Mouse (Mus musculus): ENCODE measurements around the gene Parp8. TPM values are rescaled to one million over a fixed set of nuclear protein-coding genes. Genes with fewer than 3 reads are reported as not detected.

Gene Parp8
- polyA plus RNA-seq, 1 experiment from 2014 or later = 22.0 TPM

DNA sequence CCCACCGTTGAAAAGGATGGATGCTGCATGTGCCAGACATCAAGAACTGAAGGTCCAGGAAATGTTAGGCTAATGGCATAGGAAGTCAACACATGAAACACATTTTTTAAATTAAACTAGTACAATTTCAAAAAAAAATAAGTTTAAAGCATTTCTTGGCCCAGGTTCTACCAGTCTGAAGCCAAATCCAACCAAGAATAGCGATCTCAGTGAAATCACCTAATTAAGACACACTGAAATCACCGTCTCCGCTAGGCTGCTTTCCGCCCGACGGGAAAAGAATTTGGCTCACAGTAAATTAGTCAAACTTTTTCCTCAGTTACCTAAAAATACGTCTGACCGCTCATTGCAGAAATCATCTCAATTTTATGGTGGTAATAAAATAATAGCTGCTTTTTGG lies 13.3 kb downstream of the Parp8 start:
- no peaks in the 10 kb centered on the region for H3K4me1 ChIP-seq (replicated peaks)
- WGBS = 92% methylated on average over 9 of the region's 9 CpGs
- H3K4me3 ChIP-seq (replicated peaks) = no peak overlapping the region
- H3K4me2 ChIP-seq (replicated peaks) = no peak overlapping the region
- no peaks in the 10 kb centered on the region for H3K27me3 ChIP-seq
- ATAC-seq = no peak
- peaks cover 7% of the 10 kb centered on the region for H3K36me3 ChIP-seq
- H3K9me3 ChIP-seq = no peaks in the 10 kb centered on the region
- no peak overlapping the region for H3K27ac ChIP-seq
- no peak overlapping the region for H3K9ac ChIP-seq (replicated peaks)

DNA sequence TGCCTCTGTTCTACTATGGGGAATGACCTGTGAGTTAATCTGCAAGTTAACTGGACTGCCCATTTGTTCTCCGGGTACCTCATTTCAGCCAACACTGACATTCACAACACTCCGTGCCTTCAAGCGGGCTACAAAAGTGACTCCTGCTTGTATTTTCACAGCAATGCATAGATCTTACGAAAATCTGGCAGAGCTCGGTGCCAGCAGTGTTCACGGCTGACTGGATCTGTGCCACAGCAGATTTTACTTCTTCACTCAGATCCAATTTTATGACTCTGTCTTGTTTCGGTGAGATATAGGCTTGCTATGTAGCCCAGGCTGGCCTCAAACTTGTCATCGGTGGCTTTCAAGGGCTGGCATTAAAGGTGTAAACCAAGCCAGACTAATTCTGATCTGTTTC lies 15.2 kb downstream of the Parp8 start:
- H3K4me1 ChIP-seq (replicated peaks) = no peaks in the 10 kb centered on the region; the same call in 1 of the 2 replicates
- no peak overlapping the region for H3K4me2 ChIP-seq (replicated peaks)
- peaks cover 7% of the 10 kb centered on the region for H3K36me3 ChIP-seq
- no peak overlapping the region for H3K4me3 ChIP-seq (replicated peaks)
- H3K27me3 ChIP-seq = no peaks in the 10 kb centered on the region
- no peaks in the 10 kb centered on the region for H3K9me3 ChIP-seq
- H3K9ac ChIP-seq (replicated peaks) = no peak overlapping the region
- 84% methylated on average over 8 of the region's 8 CpGs for WGBS
- H3K27ac ChIP-seq = no peak overlapping the region
- no peak for ATAC-seq

DNA sequence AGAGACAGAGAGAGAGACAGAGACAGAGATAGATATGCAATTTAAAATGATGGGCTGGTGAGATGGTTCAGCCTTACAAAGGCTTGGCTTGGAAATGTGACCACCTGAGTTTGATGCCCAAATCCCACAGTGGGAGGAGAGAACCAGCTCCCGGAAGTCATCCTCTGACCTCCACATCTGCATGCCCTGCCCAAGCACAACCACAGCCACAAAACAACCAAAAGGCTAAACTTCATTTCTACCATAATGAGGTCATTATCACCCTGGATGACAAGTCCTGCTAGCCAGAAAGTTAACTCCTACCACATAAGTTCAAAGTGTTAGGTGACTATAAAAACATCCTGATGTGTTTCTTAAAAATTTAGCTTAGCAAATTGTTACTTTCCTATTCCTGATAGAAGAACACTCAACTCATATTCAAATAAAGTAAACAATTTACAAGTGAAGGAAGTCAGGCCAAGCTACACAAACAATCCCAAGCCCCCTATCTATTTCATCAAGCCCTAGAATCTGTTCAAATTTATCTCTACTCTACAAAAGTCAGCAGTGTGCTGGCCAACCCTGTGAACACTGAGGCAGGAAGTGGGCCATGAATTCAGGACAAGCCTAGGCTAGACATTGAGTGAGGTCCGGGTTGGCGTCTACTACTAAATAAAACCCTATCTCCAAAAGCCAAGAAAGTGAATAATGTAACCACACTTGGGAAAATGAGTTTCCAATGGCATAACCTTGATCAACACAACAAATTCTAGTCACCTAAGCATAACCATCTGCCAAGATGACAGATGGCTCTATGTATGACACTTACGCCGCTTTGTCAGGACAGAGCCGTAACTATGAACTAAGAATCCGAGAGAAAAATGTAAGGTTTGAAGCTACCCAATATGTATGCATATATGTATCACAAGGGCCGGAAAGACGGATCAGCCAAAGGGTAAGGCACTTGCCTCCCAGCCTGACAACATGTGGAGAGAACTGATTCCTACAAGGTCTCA lies 17.0 kb downstream of the Parp8 start:
- no peaks in the 10 kb centered on the region; the same call in 1 of the 2 replicates for H3K4me1 ChIP-seq (replicated peaks)
- H3K27me3 ChIP-seq = no peaks in the 10 kb centered on the region
- no peak overlapping the region for H3K27ac ChIP-seq
- ATAC-seq = no peak
- no peaks in the 10 kb centered on the region for H3K9me3 ChIP-seq
- H3K4me3 ChIP-seq (replicated peaks) = no peak overlapping the region
- H3K36me3 ChIP-seq = peaks cover 4% of the 10 kb centered on the region
- H3K9ac ChIP-seq (replicated peaks) = no peak overlapping the region
- H3K4me2 ChIP-seq (replicated peaks) = no peak overlapping the region
- 96% methylated on average over 9 of the region's 9 CpGs for WGBS

DNA sequence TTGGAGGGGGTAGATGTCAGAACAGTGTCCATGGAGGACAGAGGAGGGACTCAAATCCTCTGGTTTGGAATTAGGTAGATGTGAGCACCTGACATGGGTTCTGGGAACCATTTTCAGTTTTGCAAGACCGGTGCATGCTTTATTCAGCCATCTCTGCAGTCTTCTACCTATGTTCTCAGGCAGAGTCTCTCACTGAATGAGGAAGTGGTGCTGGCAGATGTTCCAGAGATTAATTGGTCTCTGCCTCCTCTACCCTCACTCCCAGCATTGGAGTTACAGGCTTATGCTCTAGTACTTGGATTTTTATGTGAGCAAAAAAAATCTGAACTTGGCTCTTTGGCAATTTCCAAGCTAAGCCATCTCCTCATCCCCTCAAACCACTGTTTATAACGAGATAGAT lies 17.8 kb downstream of the Parp8 start:
- 93% methylated on average over 2 of the region's 2 CpGs for WGBS
- Histone ChIP-seq H3K4me1 (replicated peaks) (no peaks in the 10 kb centered on the region; the same call in 1 of the 2 replicates), H3K9me3 (no peaks in the 10 kb centered on the region), H3K4me3 (replicated peaks) (no peak overlapping the region), H3K27ac (no peak overlapping the region), H3K36me3 (peaks cover 2% of the 10 kb centered on the region), H3K9ac (replicated peaks) (no peak overlapping the region), H3K4me2 (replicated peaks) (no peak overlapping the region), H3K27me3 (no peaks in the 10 kb centered on the region)
- no peak for ATAC-seq

DNA sequence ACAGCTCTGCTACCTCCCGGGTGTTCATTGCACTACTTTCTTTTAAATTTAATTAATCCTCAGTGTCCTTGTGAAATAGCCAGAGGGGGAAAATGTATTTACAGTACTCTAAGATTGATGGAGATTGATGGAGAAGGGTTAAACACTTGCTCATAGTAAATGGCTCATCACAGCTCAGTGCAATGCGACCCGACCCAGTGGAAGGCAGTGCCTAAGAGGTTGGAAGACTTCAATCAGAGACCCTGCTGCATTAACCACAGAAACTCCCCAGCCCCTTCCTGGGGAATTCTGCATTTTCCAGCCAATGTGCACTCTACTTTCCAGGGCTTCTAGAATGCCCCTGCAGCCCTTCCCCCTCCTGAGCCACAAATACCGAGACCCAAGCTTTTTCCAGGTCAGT lies 18.7 kb downstream of the Parp8 start:
- H3K36me3 ChIP-seq = no peaks in the 10 kb centered on the region
- no peak overlapping the region for H3K27ac ChIP-seq

DNA sequence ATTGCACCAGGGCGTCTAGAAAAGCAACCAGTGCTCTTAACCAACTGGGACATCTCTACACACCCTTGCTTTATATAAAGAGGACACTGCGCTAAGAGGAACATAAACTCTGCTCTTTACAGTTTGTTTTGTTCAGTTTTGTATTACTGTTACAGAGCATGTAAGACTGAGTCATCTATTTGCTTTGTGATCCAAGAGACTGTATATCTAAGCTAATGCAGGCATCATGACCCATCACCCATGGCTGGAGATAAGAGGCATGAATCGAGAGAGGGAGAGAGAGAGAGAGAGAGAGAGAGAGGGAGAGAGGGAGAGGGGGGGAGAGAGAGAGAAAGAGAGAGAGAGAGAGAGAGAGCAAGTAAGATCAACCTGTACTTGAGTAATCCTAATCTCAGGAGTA lies 24.8 kb downstream of the Parp8 start:
- H3K4me3 ChIP-seq (replicated peaks) = no peak overlapping the region
- no peak overlapping the region for H3K27ac ChIP-seq
- H3K9ac ChIP-seq (replicated peaks) = no peak overlapping the region
- H3K27me3 ChIP-seq = no peaks in the 10 kb centered on the region
- no peaks in the 10 kb centered on the region for H3K9me3 ChIP-seq
- no peak for ATAC-seq
- no peaks in the 10 kb centered on the region for H3K4me1 ChIP-seq (replicated peaks)
- H3K4me2 ChIP-seq (replicated peaks) = no peak overlapping the region
- WGBS = 87% methylated on average over 3 of the region's 3 CpGs
- no peaks in the 10 kb centered on the region; the same call in 1 of the 2 replicates for H3K36me3 ChIP-seq

More for the DNA sequence above, 18.7 kb downstream of the Parp8 start:
- H3K27me3 ChIP-seq = no peaks in the 10 kb centered on the region
- no peaks in the 10 kb centered on the region for H3K9me3 ChIP-seq
- no peak overlapping the region for H3K4me3 ChIP-seq (replicated peaks)
- H3K4me2 ChIP-seq (replicated peaks) = no peak overlapping the region
- no peaks in the 10 kb centered on the region; the same call in 1 of the 2 replicates for H3K4me1 ChIP-seq (replicated peaks)
- ATAC-seq = no peak
- 77% methylated on average over 4 of the region's 4 CpGs for WGBS
- no peak overlapping the region for H3K9ac ChIP-seq (replicated peaks)

DNA sequence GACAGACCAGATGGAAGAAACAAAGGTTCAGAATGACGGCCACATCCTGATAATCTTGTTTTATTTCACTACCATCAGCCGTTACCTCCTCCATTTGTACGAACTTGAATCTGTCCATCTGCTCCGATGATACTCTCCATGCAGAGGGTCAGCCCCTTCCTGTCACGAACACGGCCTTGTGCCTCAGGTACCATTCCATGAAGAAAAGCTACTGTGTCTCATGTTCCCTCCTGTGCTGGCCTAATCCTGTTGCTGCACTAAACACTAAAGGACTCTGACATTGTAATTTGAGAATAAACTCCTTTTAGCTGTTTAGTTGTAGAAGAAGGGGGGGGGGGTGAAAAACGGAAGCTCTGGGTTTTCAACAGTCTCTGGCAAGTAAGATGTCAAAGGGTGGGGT lies 33.8 kb downstream of the Parp8 start:
- Histone ChIP-seq H3K36me3 (no peaks in the 10 kb centered on the region), H3K4me1 (replicated peaks) (peaks cover 15% of the 10 kb centered on the region; the same call in 1 of the 2 replicates), H3K27ac (no peak overlapping the region), H3K27me3 (no peaks in the 10 kb centered on the region), H3K9ac (replicated peaks) (no peak overlapping the region), H3K9me3 (no peaks in the 10 kb centered on the region), H3K4me2 (replicated peaks) (no peak overlapping the region), H3K4me3 (replicated peaks) (no peak overlapping the region)
- no peak for ATAC-seq
- 81% methylated on average over 7 of the region's 7 CpGs for WGBS

DNA sequence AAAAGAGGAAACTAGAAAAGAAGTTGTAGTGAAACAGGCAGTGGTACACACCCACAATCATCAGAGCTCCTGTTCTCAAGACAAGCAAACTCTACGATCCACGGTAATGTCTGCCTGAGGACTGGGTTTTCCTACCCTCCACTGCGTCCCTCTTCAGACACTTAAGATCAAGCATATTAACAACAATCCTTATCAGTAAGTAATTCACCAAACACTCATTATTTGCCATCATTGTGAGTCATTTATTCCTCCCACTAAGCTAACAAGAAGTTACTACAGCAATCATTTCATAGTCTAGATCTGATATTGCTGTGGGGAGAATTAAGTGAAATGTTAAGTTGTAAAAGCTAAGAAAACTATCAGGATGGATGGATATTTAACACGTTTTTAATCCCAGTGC lies 35.0 kb downstream of the Parp8 start:
- H3K4me3 ChIP-seq (replicated peaks) = no peak overlapping the region
- whole genome bisulfite sequencing = 75% methylated on average over 4 of the region's 4 CpGs
- no peak overlapping the region for H3K27ac ChIP-seq
- H3K4me1 ChIP-seq (replicated peaks) = peaks cover 15% of the 10 kb centered on the region; the same call in 1 of the 2 replicates
- no peak overlapping the region for H3K4me2 ChIP-seq (replicated peaks)
- H3K27me3 ChIP-seq = no peaks in the 10 kb centered on the region
- no peaks in the 10 kb centered on the region for H3K9me3 ChIP-seq
- ATAC-seq = no peak
- no peaks in the 10 kb centered on the region for H3K36me3 ChIP-seq
- no peak overlapping the region for H3K9ac ChIP-seq (replicated peaks)

DNA sequence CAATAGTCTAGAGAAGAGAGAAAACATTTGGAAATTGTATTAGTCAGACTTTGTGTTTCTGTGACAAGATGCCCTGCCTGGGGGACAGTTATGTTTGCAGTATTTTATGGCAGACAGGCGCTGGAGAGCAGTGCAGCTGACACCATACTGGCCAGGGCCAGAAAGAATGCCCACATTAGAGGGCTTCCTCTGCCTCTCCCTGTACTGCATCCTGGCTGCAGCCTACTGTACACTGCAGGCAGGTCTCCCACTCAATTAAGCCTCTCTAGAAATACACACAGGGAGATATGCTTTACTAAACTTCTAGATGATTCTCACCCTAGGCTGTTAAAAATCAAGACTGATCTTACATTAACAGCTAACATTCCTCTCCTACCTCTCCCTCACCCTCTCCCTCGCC lies 36.6 kb downstream of the Parp8 start:
- no peak overlapping the region for H3K9ac ChIP-seq (replicated peaks)
- 88% methylated on average over 2 of the region's 2 CpGs for WGBS
- no peak overlapping the region for H3K4me2 ChIP-seq (replicated peaks)
- 0 out of 2 replicates have a peak, but pooled peaks cover 10% of the 10 kb centered on the region for H3K4me1 ChIP-seq (replicated peaks)
- H3K27me3 ChIP-seq = no peaks in the 10 kb centered on the region
- no peak overlapping the region for H3K27ac ChIP-seq
- no peaks in the 10 kb centered on the region for H3K9me3 ChIP-seq
- no peaks in the 10 kb centered on the region for H3K36me3 ChIP-seq
- ATAC-seq = no peak
- H3K4me3 ChIP-seq (replicated peaks) = no peak overlapping the region

DNA sequence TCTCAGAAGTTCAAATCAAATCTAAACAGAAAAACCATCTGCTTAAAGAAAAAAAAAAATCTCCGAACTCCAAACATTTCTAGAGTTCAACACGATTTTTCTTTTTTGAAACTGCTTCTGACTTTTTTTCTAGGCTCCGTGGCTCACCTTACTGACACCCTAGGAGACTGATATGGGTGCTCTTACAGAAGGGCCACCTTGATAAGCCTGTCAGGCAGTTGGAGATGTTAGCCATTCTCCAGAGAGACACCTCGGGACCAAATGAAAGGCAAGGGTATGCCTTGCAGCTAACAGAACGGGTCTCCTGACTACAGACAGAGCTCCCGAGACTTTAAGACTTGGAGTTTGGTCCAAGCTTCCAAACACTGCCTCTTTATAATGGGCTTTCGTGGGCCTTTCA lies 37.1 kb downstream of the Parp8 start:
- no peak for ATAC-seq
- Histone ChIP-seq H3K4me3 (replicated peaks) (no peak overlapping the region), H3K36me3 (no peaks in the 10 kb centered on the region), H3K27me3 (no peaks in the 10 kb centered on the region), H3K9me3 (no peaks in the 10 kb centered on the region), H3K4me1 (replicated peaks) (0 out of 2 replicates have a peak, but pooled peaks cover 7% of the 10 kb centered on the region), H3K9ac (replicated peaks) (no peak overlapping the region), H3K27ac (no peak overlapping the region), H3K4me2 (replicated peaks) (no peak overlapping the region)
- WGBS = 83% methylated on average over 7 of the region's 7 CpGs

DNA sequence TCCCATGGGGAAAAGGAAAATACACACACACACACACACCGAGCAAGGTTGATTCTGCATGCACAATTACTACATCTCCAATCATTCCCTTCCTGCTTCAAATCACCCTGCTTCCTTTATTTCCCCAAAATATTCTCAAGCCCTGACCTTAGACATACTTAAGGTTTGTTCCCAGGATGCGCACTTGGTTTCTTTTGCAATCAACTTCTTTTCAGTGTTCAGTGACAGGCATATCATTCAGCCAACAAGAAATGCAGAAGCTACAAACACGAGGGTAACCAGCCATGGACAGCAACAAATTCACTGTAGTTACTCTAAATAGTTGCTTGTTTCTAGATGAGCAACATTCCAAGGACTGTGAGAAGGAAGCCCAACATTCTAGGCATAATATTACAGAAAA lies 38.1 kb downstream of the Parp8 start:
- Histone ChIP-seq H3K36me3 (no peaks in the 10 kb centered on the region), H3K9ac (replicated peaks) (no peak overlapping the region), H3K27me3 (no peaks in the 10 kb centered on the region), H3K4me3 (replicated peaks) (no peak overlapping the region), H3K4me2 (replicated peaks) (no peak overlapping the region), H3K9me3 (no peaks in the 10 kb centered on the region), H3K27ac (no peak overlapping the region), H3K4me1 (replicated peaks) (0 out of 2 replicates have a peak, but pooled peaks cover 3% of the 10 kb centered on the region)
- 82% methylated on average over 3 of the region's 3 CpGs for WGBS
- ATAC-seq = no peak

DNA sequence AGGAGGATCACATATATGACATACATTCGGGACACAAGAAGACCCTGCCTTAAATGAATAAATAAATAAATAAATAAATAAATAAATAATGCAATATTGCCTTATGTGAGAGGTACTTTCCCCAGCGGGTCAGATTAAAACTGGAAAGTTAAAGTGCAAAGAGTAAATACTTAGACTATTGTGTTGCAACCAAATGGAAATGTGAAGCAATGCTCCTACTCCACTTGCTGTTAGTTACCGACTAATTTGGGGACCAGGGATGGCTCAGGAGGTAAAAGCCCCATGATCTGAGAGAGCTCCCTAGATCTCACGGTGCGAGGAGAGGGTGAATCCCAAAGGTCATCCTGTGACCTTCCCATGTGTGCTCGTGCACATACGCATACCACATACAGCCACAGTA lies 38.7 kb downstream of the Parp8 start:
- H3K9ac ChIP-seq (replicated peaks) = no peak overlapping the region
- 88% methylated on average over 7 of the region's 7 CpGs for WGBS
- H3K4me2 ChIP-seq (replicated peaks) = no peak overlapping the region
- H3K36me3 ChIP-seq = no peaks in the 10 kb centered on the region
- H3K4me3 ChIP-seq (replicated peaks) = no peak overlapping the region
- 0 out of 2 replicates have a peak, but pooled peaks cover 3% of the 10 kb centered on the region for H3K4me1 ChIP-seq (replicated peaks)
- no peak overlapping the region for H3K27ac ChIP-seq
- ATAC-seq = no peak
- H3K27me3 ChIP-seq = no peaks in the 10 kb centered on the region
- H3K9me3 ChIP-seq = no peaks in the 10 kb centered on the region

All from midbrain, embryonic 13.5 days (tissue).